Mouse (Mus musculus): ENCODE results near the gene Sgms1. TPM values are rescaled to one million over a fixed set of nuclear protein-coding genes. Genes with fewer than 3 reads are reported as not detected.

Sgms1 gene
- polyA plus RNA-seq, 1 experiment from 2014 or later = 28.9 TPM

DNA sequence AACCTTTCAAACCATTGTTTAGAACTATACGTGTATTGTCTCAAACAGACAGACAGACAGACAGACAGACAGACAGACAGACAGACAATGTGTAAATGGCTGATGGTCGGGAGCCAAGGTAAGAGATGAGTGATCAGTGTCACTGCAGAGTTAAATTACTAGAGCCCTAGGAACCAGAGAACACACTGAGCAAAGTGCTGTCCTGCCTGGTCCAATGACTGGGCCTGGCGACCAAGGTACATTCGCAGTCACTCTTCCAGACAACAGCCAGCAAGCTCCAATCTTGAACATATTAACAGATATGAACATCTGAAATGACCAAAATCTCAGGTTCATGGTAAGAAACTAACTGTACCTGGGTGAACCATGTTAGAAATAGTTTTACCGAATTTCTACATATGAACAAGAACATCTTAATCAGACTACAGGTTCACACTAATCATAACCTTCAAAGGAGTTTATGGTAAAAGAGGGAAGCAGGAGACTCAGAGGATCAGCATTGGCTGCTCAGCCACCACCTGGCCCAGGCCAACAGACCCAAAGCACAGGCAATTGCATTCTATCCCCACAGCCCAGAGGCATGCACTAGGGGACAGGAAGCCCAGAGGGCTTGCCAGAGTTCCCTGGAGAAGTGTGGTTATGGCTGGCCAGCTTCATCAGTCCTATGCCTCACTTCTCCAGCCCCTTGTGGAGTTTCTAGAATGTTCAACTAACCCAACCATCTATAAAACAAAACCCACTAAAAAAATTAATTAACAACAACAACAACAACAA, 104.6 kb downstream of the Sgms1 start:
- WGBS = 93% methylated on average over 5 of the region's 5 CpGs
- Histone ChIP-seq H3K9me3 (no peaks in the 10 kb centered on the region), H3K9ac (no peak overlapping the region), H3K27ac (no peak overlapping the region), H3K4me1 (peaks cover 3% of the 10 kb centered on the region; the same call in 1 of the 2 replicates), H3K4me2 (replicated peaks) (no peak overlapping the region), H3K4me3 (no peak overlapping the region), H3K36me3 (no peaks in the 10 kb centered on the region), H3K27me3 (no peaks in the 10 kb centered on the region)
- ATAC-seq (ENCODE audit: insufficient number of reproducible peaks, insufficient read depth, low FRiP score, low TSS enrichment) = no peak

- 58% methylated on average over 4 of the region's 4 CpGs for WGBS
- Histone ChIP-seq H3K27ac (no peak overlapping the region), H3K36me3 (no peaks in the 10 kb centered on the region), H3K4me2 (replicated peaks) (no peak overlapping the region), H3K4me3 (no peak overlapping the region), H3K27me3 (no peaks in the 10 kb centered on the region), H3K9me3 (no peaks in the 10 kb centered on the region), H3K9ac (no peak overlapping the region), H3K4me1 (peaks cover 3% of the 10 kb centered on the region; the same call in 1 of the 2 replicates)
- no peak for ATAC-seq (ENCODE audit: insufficient number of reproducible peaks, insufficient read depth, low FRiP score, low TSS enrichment)
Observed at GRCm38 (mm10) chr19:32281917-32282316, 107.6 kb downstream of the Sgms1 start.

DNA sequence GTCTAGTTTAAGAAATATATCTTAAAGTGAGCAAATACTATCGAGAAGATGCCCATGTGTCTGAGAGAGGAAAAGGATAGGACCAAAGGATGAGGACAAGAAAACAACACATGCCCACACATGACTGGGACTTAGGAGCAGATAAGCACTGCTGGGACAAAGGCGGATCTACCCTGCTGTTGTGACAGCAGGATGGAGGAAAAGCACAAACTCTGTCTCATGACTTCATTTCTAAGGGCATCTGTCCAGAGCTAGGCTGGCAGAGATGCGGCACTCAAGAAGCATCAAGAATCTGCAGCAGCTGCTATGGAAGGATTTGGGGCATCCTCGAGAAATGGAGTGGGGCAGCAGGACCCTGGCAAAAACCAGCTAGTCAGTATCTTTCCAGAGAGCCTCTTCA, 109.1 kb downstream of the Sgms1 start:
- Histone ChIP-seq H3K4me2 (replicated peaks) (no peak overlapping the region), H3K27me3 (no peaks in the 10 kb centered on the region), H3K4me3 (no peak overlapping the region), H3K4me1 (peaks cover 14% of the 10 kb centered on the region; the same call in 1 of the 2 replicates), H3K36me3 (no peaks in the 10 kb centered on the region), H3K9me3 (no peaks in the 10 kb centered on the region), H3K9ac (no peak overlapping the region), H3K27ac (no peak overlapping the region)
- WGBS = 83% methylated on average over 4 of the region's 4 CpGs
- ATAC-seq (ENCODE audit: insufficient number of reproducible peaks, insufficient read depth, low FRiP score, low TSS enrichment) = no peak

DNA sequence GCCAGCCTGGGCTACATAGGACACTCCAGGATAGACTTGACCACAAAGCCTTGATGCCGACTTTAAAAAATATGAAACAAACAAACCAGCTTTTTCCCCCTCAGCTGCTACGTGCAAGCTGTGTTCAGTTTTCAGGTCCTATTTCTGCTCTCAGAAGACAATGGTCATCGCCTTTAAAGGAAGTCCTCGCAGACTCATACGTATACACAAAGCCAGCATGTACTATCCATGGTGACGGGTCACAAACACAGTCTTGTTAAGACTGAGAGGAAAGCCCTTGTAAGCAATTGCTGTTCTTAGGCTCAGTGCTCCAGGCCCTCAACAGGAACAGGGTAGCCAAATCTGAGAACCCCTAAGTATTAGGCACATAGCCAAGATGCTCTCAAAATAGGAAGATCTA, 110.1 kb downstream of the Sgms1 start:
- no peak overlapping the region for H3K4me2 ChIP-seq (replicated peaks)
- H3K9me3 ChIP-seq = no peaks in the 10 kb centered on the region
- no peak overlapping the region for H3K27ac ChIP-seq
- WGBS = 91% methylated on average over 6 of the region's 6 CpGs
- H3K36me3 ChIP-seq = no peaks in the 10 kb centered on the region
- no peak for ATAC-seq (ENCODE audit: insufficient number of reproducible peaks, insufficient read depth, low FRiP score, low TSS enrichment)
- no peak overlapping the region for H3K4me3 ChIP-seq
- no peak overlapping the region for H3K9ac ChIP-seq
- H3K27me3 ChIP-seq = no peaks in the 10 kb centered on the region
- H3K4me1 ChIP-seq = peaks cover 14% of the 10 kb centered on the region; the same call in 1 of the 2 replicates

DNA sequence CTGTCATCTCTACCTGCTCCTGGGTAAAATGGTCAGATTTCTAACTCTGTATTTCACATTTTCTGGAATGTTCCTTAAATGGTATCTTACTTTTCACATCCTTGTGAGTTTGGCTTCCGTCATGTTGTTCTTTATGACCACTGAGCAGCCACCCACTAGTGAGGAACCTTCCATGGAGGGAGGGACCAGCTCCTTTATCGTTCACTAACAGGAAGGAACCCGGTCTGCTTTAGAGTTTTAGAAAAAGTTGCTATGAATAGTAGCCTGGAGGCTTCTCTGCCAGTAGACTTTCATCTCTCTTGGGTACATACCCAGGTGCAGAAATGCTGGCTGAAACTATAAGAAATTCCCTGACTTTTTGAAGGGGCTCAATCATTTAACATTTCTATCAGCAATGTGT, 111.6 kb downstream of the Sgms1 start:
- Histone ChIP-seq H3K36me3 (no peaks in the 10 kb centered on the region), H3K4me2 (replicated peaks) (no peak overlapping the region), H3K27ac (no peak overlapping the region), H3K9ac (no peak overlapping the region), H3K9me3 (no peaks in the 10 kb centered on the region), H3K4me1 (peaks cover 15% of the 10 kb centered on the region; the same call in 1 of the 2 replicates), H3K4me3 (no peak overlapping the region), H3K27me3 (no peaks in the 10 kb centered on the region)
- WGBS = 79% methylated on average over 3 of the region's 3 CpGs
- ATAC-seq (ENCODE audit: insufficient number of reproducible peaks, insufficient read depth, low FRiP score, low TSS enrichment) = no peak

DNA sequence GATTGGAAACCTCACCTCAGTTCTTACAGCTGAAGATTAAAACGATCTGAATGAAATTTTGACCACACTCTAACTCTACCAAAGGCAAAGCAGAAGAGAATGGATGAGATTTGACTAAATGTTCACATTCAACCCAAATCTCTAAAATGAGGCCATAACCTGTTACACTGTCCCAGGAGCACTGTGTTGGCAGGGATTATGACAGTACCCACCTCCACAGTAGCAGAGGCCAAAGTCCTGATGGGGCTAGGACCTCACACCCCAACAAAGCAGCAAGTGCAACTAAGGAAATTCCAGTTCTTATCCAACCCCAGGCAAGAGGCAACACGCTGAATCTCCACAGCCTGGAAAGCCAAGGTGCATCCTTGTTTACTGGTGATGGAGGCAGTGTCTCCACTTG, 112.2 kb downstream of the Sgms1 start:
- Histone ChIP-seq H3K4me1 (peaks cover 21% of the 10 kb centered on the region; the same call in 1 of the 2 replicates), H3K27ac (no peak overlapping the region), H3K27me3 (no peaks in the 10 kb centered on the region), H3K9me3 (no peaks in the 10 kb centered on the region), H3K4me2 (replicated peaks) (no peak overlapping the region), H3K4me3 (no peak overlapping the region), H3K9ac (no peak overlapping the region), H3K36me3 (no peaks in the 10 kb centered on the region)
- 86% methylated on average over 2 of the region's 2 CpGs for WGBS
- no peak for ATAC-seq (ENCODE audit: insufficient number of reproducible peaks, insufficient read depth, low FRiP score, low TSS enrichment)

- H3K9ac ChIP-seq = no peak overlapping the region
- ATAC-seq (ENCODE audit: insufficient number of reproducible peaks, insufficient read depth, low FRiP score, low TSS enrichment) = no peak
- H3K36me3 ChIP-seq = no peaks in the 10 kb centered on the region
- H3K27me3 ChIP-seq = no peaks in the 10 kb centered on the region
- no peak overlapping the region for H3K27ac ChIP-seq
- H3K9me3 ChIP-seq = no peaks in the 10 kb centered on the region
- no peak overlapping the region for H3K4me3 ChIP-seq
- peaks cover 26% of the 10 kb centered on the region; the same call in 1 of the 2 replicates for H3K4me1 ChIP-seq
- WGBS = 83% methylated on average over 8 of the region's 8 CpGs
- H3K4me2 ChIP-seq (replicated peaks) = no peak overlapping the region
Observed at GRCm38 (mm10) chr19:32276817-32277216, 112.7 kb downstream of the Sgms1 start.

DNA sequence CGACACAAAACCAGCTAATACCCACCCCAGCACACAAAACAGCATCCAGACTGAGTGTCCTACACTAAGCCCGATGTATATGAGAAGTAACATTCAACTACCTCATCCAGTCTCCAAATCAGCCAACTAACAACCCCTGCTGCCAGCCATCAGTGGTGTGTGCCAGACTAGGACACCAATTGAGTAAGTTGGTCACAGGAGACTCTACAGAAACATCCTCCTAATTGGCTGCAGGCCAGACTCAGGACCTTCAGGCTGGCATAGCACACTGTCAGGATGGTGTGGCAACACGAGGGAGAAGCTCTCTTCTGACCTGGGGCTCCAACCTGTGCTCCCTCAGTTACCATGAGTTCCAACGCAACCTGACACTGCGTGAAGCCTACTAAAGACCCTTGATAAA, 113.3 kb downstream of the Sgms1 start:
- Histone ChIP-seq H3K27me3 (no peaks in the 10 kb centered on the region), H3K9ac (no peak overlapping the region), H3K4me1 (peaks cover 23% of the 10 kb centered on the region; the same call in 1 of the 2 replicates), H3K4me2 (replicated peaks) (no peak overlapping the region), H3K4me3 (no peak overlapping the region), H3K27ac (no peak overlapping the region), H3K36me3 (no peaks in the 10 kb centered on the region), H3K9me3 (no peaks in the 10 kb centered on the region)
- no peak for ATAC-seq (ENCODE audit: insufficient number of reproducible peaks, insufficient read depth, low FRiP score, low TSS enrichment)
- WGBS = 76% methylated on average over 5 of the region's 5 CpGs

GRCm38 (mm10) chr19:32275068-32275925, 114.2 kb downstream of the Sgms1 start:
- WGBS = 79% methylated on average over 14 of the region's 14 CpGs
- Histone ChIP-seq H3K9me3 (no peaks in the 10 kb centered on the region), H3K4me3 (no peak overlapping the region), H3K36me3 (no peaks in the 10 kb centered on the region), H3K27me3 (no peaks in the 10 kb centered on the region), H3K9ac (no peak overlapping the region), H3K4me1 (peaks cover 23% of the 10 kb centered on the region; the same call in 1 of the 2 replicates), H3K27ac (no peak overlapping the region), H3K4me2 (replicated peaks) (no peak overlapping the region)
- no peak for ATAC-seq (ENCODE audit: insufficient number of reproducible peaks, insufficient read depth, low FRiP score, low TSS enrichment)

- no peak for ATAC-seq (ENCODE audit: insufficient number of reproducible peaks, insufficient read depth, low FRiP score, low TSS enrichment)
- Histone ChIP-seq H3K36me3 (no peaks in the 10 kb centered on the region), H3K27ac (no peak overlapping the region), H3K9ac (no peak overlapping the region), H3K27me3 (no peaks in the 10 kb centered on the region), H3K4me3 (no peak overlapping the region), H3K4me1 (peaks cover 23% of the 10 kb centered on the region; the same call in 1 of the 2 replicates), H3K4me2 (replicated peaks) (no peak overlapping the region), H3K9me3 (no peaks in the 10 kb centered on the region)
- 80% methylated on average over 2 of the region's 2 CpGs for WGBS
Observed at GRCm38 (mm10) chr19:32274145-32274544, 115.4 kb downstream of the Sgms1 start.

- Histone ChIP-seq H3K4me2 (replicated peaks) (no peak overlapping the region), H3K4me3 (no peak overlapping the region), H3K4me1 (peaks cover 24% of the 10 kb centered on the region), H3K27ac (no peak overlapping the region), H3K9me3 (no peaks in the 10 kb centered on the region), H3K9ac (no peak overlapping the region), H3K27me3 (no peaks in the 10 kb centered on the region), H3K36me3 (no peaks in the 10 kb centered on the region)
- WGBS = 61% methylated on average over 3 of the region's 3 CpGs
- ATAC-seq (ENCODE audit: insufficient number of reproducible peaks, insufficient read depth, low FRiP score, low TSS enrichment) = no peak
Observed at GRCm38 (mm10) chr19:32273714-32274113, 115.8 kb downstream of the Sgms1 start.
